Mouse (Mus musculus) left cerebral cortex, adult 6 months (tissue): ENCODE measurements around the gene Ercc2. TPM values are rescaled to one million over a fixed set of nuclear protein-coding genes. Genes with fewer than 3 reads are reported as not detected.

Experiments
- long read RNA-seq, 2 experiments: library from polyadenylated mRNA; unstranded; transcript quantifications; one replicate each; pipeline ENCODE4 v2.0.0; 2019 to 2020
- polyA plus RNA-seq: library from polyadenylated mRNA; unstranded; fragments of <200 nt; fragmentation: Nextera tagmentation; gene quantifications from 2 replicates; pipeline ENCODE4 v1.2.3, GENCODE M21; 2021

The Ercc2 gene
- 3.6 and 6.7 TPM in 2 replicates for polyA plus RNA-seq
- long read RNA-seq, experiment 1, transcript Ercc2-201 (23 exons, 3,578 nt), result major isoform, 58 of 79 reads
- long read RNA-seq, experiment 1, partial matches to known transcripts, result 6 of 79 reads
- long read RNA-seq, experiment 1, other reads (novel, unspliced or antisense), result 12 of 79 reads
- long read RNA-seq, experiment 2, partial matches to known transcripts, result 1 of 4 reads
- long read RNA-seq, experiment 2, other reads (novel, unspliced or antisense), result 2 of 4 reads

GRCm38 (mm10) chr7:19381377-19382165, at the start of gene Ercc2:
TSS of gene Ercc2 (plus strand) at chr7:19382010.

GRCm38 (mm10) chr7:19344237-19344847, 37.5 kb upstream of the Ercc2 start, which contains the start of gene Ercc1:
TSS of gene Ercc1 (plus strand) at chr7:19344778.

GRCm38 (mm10) chr7:19359299-19359891, 22.4 kb upstream of the Ercc2 start, which contains the start of the genes Cd3eap and Ppp1r13l:
TSS of gene Cd3eap (minus strand) at chr7:19359483.
TSS of gene Ppp1r13l (plus strand) at chr7:19359749.

GRCm38 (mm10) chr7:19403731-19404296, 22.0 kb downstream of the Ercc2 start, which contains the start of gene Klc3:
TSS of gene Klc3 (minus strand) at chr7:19404104.

GRCm38 (mm10) chr7:19404476-19404875, 22.7 kb downstream of the Ercc2 start, which contains the start of gene Ckm:
TSS of gene Ckm (plus strand) at chr7:19404776.

Other genes starting within 250 kb of the Ercc2 start
- gene Qpctl, start 232.7 kb upstream of the Ercc2 start, polyA plus RNA-seq, result 11.1 and 12.7 TPM in 2 replicates
- gene Snrpd2, start 232.3 kb upstream of the Ercc2 start, polyA plus RNA-seq, result 128 and 132 TPM in 2 replicates
- gene Gipr, start 215.9 kb upstream of the Ercc2 start, polyA plus RNA-seq, result 0.24 TPM in 1 of 2 replicates, not detected in the other
- 7.2 TPM in 2 replicates for gene Eml2, start 205.6 kb upstream of the Ercc2 start, polyA plus RNA-seq
- gene Gpr4, start 169.5 kb upstream of the Ercc2 start, polyA plus RNA-seq, result 1.8 and 2.5 TPM in 2 replicates
- 38.5 and 40.0 TPM in 2 replicates for gene Opa3, start 153.7 kb upstream of the Ercc2 start, polyA plus RNA-seq
- 1.1 and 1.6 TPM in 2 replicates for gene Vasp, start 110.2 kb upstream of the Ercc2 start, polyA plus RNA-seq
- not detected in 2 replicates for gene Ppm1n, start 101.9 kb upstream of the Ercc2 start, polyA plus RNA-seq
- 28.0 and 79.4 TPM in 2 replicates for gene Rtn2, start 99.4 kb upstream of the Ercc2 start, polyA plus RNA-seq
- 1.2 and 3.1 TPM in 2 replicates for gene Fosb, start 72.0 kb upstream of the Ercc2 start, polyA plus RNA-seq
- gene Ercc1, start 37.2 kb upstream of the Ercc2 start, polyA plus RNA-seq, result 44.3 and 59.0 TPM in 2 replicates
- 15.0 and 15.5 TPM in 2 replicates for gene Cd3eap, start 22.5 kb upstream of the Ercc2 start, polyA plus RNA-seq
- 0.76 and 2.5 TPM in 2 replicates for gene Ppp1r13l, start 22.3 kb upstream of the Ercc2 start, polyA plus RNA-seq
- gene Klc3, start 22.1 kb downstream of the Ercc2 start, polyA plus RNA-seq, result 1.6 TPM in 2 replicates
- 0.15 and 0.31 TPM in 2 replicates for gene Ckm, start 22.8 kb downstream of the Ercc2 start, polyA plus RNA-seq
- 6.0 and 12.2 TPM in 2 replicates for gene Mark4, start 76.8 kb downstream of the Ercc2 start, polyA plus RNA-seq
- 0.25 and 0.54 TPM in 2 replicates for gene Exoc3l2, start 81.3 kb downstream of the Ercc2 start, polyA plus RNA-seq
- gene Bloc1s3, start 126.4 kb downstream of the Ercc2 start, polyA plus RNA-seq, result 3.6 and 3.8 TPM in 2 replicates
- 37.7 and 37.9 TPM in 2 replicates for gene Trappc6a, start 126.4 kb downstream of the Ercc2 start, polyA plus RNA-seq
- gene Nkpd1, start 135.8 kb downstream of the Ercc2 start, polyA plus RNA-seq, result 1.3 and 2.3 TPM in 2 replicates
- 2.7 and 31.4 TPM in 2 replicates for gene Ppp1r37, start 181.1 kb downstream of the Ercc2 start, polyA plus RNA-seq
- gene Zfp296, start 195.3 kb downstream of the Ercc2 start, polyA plus RNA-seq, result 3.1 and 3.6 TPM in 2 replicates
- gene Gemin7, start 195.6 kb downstream of the Ercc2 start, polyA plus RNA-seq, result 140 and 141 TPM in 2 replicates
- gene Clasrp, start 222.5 kb downstream of the Ercc2 start, polyA plus RNA-seq, result 9.7 and 15.1 TPM in 2 replicates
- gene Relb, start 247.4 kb downstream of the Ercc2 start, polyA plus RNA-seq, result 5.7 and 8.2 TPM in 2 replicates